Mouse (Mus musculus) CD8-positive naive resting alpha-beta T cell, adult 2 months (primary cell): ENCODE results near the gene Tescl.

Source experiments
- DNase-seq, 2 experiments: peaks; one replicate each; pipeline ENCODE4 v3.0.0; 2022; ENCODE audit warnings: low read depth in 2 of 2, low spot score in 2 of 2

The Tescl gene

DNA sequence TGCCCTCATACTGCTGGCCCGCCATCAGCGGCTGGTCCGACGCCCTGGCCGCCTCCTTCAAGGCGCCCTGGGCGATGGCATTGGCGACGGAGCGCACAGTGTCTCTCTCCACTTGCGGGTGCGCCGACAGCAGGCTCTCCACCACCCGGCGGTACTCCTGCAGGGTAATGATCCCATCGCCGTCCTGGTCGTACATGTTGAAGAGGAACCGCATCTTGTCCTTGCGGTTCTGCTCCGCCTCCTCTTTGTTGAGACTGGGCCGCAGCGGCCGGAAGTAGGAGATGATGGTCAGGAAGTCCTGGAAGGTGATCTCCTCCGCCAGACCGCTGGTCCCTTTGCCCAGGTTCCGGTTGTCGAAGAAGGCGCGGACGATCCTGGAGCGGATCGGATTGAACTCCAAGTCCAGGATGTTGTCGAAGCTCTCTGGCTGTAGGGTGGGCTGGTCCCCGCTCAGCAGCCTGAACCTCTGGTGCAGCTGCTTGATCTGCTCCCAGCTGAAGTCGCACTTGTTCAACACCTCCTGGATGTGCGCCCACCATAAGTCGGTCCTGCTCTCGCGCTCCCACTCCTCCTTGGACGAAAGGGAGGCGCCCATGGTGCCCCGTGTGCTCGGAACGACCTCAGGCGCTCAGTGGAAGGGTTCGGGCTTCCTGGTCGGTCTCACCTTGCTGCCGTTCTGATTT, at the start of gene Tescl:
Gene Tescl (minus strand): TSS at position 633 of the 683 bp plus-strand sequence.
- DNase-seq: no peak

DNA sequence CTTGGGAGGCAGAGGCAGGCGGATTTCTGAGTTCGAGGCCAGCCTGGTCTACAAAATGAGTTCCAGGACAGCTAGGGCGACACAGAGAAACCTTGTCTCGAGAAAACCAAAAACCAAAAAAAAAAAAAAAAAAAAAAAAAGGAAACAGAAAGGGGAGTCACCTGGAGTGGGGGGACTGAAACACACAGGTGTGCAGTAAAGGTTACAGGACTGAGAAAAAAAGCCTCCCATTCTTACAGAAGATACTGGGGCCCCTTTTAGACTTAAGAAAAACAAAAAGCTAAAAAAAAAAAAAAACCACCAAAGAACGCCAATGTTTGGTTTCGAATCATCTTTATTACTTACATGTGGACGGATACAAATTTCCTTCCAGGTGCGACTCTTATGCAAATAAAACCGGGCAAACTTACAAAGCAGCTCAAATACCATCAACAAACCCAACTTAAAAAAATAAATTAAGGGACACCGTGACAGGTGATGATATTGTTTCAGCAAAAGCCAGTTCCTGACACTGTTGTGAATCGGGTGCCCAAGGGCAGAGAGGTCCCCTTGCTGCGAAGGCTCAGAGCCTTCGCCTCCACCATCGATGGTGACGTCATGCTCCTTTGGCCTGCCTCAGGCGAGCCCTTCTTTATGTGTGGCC, 49.1 kb upstream of the Tescl start:
- DNase-seq: no peak

DNA sequence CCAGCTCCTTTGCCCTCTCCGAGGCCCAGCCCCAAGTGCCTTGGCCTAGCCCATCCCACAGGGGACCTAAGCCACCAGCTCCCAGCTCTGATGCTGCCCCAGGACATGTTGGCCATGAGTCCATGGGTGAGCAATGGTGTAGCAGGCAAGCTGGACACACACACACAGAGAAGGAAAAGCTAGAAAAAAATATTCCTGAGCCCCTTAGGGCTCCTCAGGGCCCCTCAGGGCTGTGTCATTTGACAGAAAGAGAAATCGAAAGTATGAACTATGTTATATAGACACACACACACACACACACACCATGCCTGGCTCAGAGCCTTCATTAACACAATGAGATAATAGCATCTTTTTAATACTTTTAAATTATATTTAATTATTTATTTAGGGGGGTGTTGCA, 46.6 kb upstream of the Tescl start:
- DNase-seq: no peak

DNA sequence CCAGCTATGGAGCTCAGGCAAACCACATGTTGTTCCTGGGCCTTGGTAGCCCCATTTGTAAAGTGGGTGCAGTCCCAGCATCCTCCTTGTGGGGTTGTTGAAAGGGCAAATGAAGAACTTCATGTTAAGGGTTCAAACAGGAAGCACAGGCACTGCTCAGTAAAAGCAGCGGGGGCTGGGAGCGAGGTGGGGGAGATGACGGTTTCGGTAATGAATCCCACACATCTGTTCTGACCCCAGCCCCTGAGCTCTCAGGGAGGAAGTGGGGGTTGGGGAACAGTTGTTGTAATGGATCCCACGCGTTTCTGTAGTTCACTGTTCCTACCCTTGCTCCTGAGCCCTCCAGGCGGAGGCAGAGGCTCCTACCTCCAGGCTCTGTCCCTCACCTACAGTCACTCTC, 46.2 kb upstream of the Tescl start:
- peak in 1 of 2 experiments; percentile 56 for DNase-seq

DNA sequence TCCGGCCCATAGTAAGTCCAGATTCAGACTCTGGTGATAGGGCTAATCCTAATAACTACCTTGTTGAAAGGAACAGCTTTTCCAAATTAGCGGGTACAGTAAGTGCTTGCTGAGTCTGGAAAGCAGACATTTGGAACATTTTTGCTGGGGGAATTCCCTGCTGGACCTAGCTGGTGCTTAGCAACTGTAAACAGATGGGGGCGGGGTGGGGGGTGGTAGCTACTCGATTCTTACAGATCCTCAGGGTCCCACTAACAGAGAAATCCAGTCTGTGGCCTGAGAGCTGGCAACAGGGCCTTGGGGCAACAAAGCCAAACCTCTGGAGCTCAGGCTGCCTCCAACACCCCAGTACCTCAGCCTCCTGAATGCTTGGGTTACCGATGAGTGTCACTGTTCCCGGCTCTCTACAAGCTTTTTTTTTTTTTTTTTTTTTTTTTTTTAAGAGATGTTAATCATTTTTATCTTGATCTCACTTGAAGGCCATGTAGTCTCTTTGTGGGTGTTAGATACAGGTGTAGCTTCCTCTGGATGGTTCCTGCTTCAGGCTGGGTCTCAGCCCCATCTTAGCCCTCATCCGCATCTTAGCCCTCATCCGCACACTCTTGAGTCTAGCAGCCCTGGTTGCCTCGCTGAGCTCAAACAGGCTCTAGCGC, 44.4 kb upstream of the Tescl start:
- no peak for DNase-seq

DNA sequence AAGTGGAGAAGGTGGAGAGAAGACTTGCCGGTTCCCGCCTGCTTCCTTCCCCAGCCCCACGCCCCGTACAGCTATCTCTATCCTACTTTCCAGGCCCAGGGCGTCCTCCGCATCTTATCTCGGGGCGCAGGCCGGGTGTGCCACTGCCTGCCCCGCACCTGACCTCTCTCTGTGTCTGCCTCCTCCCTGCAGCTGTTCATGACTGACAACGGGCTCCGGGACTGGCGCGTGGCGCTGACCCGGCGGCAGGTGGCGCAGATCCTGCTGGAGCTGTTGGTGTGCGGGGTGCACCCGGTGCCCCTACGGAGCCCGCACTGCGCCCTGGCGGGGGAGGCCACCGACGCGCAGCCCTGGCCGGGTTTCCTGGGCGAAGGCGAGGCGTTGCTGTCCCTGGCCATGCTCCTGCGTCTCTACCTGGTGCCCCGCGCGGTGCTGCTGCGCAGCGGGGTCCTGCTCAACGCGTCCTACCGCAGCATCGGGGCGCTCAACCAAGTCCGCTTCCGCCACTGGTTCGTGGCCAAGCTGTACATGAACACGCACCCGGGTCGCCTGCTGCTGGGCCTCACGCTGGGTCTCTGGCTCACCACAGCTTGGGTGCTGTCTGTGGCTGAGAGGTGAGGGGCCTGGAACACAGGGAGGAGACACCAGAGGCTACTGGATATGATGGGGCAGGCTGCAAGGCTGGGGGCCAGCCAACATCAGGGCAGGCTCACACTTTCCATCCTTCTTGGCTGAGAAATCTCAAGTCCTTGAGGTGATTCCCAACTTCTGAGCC, 43.5 kb upstream of the Tescl start:
- DNase-seq: no peak

DNA sequence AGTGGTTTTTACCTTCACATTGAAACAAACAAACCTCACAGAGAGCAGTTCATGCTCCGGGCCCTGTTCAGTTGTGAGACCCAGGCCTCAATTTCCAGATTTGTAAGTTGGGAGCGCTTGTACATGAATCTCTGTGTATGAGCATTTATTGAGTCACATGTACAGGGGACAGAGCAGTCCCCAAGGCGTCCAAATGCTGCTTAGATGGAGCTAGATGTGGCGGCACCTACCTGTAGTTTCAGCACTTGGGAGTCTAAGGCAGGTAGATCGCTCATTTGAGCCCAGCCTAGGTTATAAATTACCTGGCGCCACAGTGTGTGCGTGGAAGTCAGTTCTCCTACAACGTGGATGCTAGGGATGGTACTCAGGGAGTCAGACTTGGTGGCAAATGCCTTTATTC, 42.7 kb upstream of the Tescl start:
- no peak for DNase-seq

DNA sequence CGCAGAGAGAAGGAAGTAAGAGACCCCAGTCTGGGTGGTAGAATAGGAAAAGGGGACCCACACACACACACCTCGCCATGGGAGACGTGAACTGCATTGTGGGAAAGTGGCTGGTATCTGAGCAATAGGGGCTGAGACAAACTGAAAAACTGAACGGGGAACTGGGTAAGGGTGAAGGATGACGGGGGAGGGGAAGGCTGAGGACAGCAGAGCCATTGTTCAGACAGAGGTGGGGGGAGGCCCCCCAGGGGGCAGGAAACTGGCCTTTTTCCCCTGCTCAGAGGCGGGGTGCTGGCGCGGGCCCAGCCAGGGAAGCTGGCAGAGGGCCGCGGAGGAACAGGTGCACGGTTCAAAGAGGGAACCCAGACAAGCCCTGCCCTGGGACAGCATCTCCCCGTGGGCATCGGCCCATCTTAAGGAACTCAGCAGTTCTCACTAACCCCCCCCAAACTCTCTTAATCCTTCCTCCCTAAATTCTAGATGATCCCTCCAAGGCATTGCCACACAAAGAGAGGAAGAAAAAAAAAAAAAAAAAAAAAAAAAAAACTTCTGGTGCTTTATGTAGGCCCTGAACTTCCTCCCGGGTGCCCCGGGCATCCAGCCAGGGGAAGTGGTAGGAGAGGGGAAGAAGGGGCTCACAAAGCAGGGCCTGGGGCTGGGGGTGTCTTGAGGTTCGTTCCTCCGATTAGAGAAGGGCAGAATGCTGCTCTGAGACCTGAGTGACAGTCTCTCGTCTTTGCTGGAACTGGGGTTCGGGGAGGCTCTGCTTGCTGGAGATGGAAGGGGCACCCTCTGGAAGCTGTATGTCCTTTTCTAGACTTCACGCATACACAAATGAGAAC, 40.0 kb upstream of the Tescl start:
- DNase-seq: peak in 1 of 2 experiments; percentile 67

DNA sequence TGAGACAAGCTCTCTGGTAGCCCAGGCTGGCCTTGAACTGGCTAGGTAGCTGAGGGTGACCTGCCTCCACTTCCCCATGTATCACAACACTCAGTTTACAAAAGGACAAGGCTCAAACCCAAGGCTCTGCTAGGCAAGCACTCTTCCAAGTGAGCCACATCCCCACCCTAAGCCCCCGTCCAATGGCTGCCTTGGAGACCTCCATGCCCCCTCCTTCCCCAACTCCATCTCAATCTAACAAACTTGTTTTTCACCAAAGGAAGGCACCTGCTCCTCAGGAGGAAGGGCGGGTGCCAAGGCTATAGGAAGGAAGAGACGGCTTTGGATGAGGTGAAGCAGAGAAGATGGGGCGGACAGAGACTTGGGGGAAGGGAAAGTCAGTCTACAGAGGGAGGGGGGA, 39.0 kb upstream of the Tescl start:
- DNase-seq: peak in 1 of 2 experiments; percentile 31

DNA sequence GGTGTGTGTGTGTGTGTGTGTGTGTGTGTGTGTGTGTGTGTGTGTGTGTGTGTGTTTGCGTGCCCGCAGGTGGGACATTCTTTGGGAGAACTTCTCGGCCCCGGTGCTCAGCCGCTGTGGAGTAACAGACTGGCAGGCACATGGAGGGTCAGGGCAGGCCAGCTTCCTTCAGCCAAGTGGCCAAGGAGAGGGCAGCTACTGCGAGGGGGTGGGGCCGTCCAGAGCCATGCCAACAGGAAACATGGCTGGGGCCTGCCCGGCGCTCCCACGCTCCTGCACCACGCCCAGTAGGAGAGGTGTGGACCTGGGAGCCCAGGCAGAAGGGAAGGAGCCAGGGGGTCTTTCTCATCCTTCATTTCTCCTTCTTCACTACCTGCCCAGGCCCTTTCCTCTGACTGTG, 38.6 kb upstream of the Tescl start:
- DNase-seq: no peak

DNA sequence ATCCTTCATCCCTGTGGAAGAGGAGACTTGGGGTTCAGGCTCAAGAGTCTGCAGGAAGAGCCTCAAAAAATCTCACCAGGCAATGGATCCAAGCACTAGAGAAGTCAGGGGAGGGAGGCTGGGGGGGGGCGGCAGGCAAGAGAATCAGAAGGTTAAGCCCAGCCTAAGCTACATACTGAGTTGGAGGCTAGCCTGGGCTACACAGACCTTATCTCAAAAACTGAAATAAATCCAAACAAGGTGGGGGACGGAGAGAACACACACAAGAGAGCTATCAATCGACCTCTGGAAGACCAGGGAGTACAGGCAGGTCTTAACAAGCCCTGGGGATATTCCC, 38.0 kb upstream of the Tescl start:
- no peak for DNase-seq

DNA sequence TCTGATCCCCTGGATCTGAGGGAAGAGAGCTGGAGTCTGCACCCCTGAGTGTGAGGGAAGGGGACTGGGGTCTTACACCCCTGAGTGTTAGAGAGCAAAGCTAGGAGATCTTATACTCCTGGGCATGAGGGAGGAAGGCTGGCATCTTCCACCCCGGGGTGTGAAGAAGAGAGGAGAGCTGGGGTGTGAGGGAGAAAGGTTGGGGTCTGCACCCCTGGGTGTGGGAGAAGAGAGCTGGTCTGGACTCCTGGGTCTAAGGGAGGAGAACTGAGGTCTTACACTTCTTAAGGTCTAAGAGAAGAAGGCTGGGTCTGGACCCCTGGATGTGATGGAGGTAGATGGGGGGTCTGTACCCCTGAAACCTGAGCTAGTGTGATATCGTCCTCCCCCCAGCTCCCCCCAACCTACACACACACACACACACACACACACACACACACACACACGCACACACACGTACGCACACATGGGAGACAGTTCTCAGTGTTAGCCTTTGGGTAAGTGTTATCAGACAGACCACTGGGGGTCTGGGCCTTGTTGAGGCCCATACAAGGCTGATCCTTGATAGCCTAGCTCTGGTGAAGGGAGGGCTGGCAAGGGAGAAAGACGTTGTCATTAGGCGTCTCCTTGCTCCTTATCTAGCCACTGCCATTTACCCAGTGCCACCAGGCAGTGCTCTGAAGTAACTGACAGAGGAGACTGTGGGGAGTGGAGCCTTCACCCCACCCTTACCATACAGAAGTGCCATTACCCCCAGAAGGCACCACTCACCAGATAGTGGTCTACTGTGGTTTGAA, 37.5 kb upstream of the Tescl start:
- DNase-seq: no peak

DNA sequence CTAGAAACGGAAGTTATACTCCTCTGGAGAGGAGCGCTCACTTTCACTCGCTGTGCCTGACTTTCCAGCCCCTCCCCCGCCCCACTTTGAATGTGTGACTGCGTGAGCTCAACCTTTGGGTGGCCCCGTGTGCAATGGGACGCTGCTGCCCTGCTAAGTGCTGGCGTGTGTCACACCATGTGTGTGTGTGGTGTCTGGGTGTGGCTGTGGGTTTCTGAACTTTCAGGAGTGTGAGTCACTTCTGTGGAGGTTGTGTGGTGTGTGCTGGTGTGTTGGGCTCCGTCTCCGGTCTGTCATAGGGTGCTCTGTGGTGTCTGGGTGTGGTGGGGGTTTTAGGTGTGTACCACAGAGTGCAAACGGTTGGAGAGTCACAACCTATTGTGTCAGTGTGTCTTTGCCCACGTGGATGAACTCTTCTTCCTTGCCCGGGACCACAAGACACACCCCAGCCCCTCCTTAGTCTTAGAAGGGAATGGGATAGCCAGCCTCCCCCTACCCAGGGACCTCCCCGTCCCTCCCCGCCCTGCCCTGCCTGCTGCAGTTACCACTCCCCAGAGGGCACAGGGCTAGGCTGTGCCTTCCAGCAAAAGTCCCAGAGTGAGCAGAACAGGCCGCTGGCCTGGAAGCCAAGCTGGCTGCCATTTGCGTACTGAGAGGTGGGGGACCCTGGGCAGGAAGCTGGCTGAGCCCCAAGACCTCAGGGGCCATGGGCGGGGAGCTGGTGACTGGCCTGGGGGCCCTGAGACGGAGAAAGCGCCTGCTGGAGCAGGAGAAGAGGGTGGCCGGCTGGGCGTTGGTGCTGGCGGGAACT, 36.2 kb upstream of the Tescl start, which contains the start of gene Kcnn4:
Gene Kcnn4 (plus strand): TSS at position 533 of the 811 bp plus-strand sequence.
- peak; percentile 86 to 88 for DNase-seq

DNA sequence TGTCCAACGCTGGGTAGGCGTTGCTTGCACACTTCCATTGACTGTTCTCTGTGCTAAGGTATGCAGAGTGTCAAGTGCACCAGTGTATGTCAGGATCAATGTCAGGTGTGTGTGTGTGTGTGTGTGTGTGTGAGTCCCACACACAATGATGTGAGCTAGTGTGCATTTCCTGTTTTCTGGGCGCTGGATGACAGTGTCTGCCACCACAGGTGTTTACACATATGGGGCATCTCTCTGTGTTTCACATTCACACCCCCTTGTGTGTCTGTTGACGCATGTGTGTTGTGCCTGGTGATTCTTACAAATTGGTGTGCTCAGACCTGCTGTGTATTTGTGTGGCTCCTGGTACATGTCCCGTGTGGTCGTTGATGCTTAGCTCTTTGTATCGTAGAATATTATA, 35.2 kb upstream of the Tescl start:
- DNase-seq: no peak

DNA sequence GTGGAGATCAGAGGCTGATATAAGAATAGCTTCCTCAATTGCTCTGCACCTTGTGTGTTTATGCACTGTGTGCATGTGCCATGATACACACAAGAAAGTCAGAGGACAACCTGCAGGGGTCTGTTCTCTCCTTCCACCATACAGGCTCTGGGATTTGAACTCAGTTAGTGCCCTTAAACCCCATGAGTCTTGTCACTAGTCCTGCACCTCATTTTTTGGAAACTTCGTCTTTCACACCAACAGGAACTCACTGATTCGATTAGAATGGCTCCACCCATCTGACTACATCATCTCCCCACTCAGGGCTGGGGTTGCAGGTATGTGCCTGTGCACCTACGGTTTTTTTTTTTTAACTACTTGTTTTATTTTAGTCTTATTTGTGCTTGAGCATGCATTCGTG, 34.5 kb upstream of the Tescl start:
- DNase-seq: no peak

DNA sequence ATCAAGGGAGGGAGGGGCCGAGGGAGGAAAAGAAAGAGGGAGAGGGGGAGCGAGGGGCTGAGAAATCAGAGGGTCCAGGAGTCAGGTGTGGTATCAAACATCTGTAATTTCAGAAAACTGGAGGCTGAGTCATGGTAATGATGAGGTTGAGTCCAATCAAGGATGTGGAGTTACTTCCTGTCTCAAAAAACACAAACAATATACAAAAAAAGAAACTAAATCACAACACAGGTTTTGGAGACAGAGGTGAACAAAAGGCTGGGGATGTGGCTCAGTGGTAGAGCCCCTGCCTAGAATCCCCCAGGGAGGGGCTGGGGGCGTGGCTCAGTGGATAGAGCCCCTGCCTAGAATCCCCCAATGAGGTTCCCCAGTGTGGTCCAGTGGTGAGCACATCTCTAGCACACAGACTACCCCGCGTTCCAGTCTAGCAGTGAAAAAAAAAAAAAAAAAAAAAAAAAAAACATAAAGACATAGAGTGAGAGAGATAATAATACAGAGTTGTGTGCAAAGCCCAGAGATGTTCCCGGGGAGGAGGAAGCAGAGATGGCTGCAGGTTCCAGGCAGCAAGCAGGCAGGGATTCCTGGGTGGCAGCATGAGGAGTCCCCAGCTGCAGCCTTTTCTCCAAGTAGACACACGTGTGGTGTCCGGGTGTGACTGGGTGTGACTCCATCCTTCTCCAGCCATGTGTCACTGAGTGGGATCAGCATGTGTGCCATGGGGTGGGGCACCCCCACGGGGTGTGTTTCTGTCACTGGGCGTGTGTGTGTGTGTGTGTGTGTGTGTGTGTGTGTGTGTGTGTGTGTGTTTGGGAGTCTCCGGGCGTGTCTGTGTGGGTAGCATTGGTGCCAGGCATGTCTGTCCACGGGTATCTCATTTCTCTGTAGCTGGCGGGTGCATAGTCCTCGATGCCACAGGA, 33.2 kb upstream of the Tescl start:
- DNase-seq: no peak

DNA sequence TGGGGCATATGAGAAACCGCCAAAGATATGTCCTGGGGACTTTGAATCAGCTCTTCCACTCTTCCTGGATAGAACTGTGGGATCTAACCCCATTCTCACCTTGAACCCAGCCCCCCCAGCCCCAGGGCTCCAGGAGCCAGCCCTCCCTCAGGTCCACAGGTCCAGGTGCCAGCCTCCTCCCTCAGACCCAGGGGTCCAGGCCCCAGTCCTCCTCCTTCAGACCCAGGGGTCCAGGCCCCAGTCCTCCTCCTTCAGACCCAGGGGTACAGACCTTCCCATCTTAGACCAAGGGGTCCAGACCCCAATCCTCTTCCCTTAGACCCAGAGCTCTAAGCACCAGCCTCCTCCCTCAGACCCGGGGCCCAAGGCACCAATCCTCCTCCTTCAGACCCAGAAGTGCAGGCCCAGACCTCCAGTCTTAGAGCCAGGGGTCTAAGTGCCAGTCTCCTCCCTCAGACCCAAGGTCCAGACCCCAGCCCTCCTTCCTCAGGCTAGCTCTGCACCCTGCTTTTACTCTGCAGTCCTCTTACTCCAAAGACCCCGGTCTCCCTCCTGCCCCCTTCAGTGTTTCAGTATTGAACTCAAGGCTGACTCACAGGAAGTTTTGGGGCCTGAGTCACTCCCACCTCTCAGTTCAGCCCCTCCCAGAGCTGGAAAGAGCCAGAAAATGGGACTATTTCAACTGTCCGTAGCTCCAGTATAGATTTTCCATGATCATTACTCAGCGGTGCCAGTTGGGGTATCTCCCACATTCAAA, 31.7 kb upstream of the Tescl start:
- no peak for DNase-seq
